Mouse (Mus musculus) megakaryocyte, adult 5-6 weeks (primary cell): Measurements from ENCODE around the gene Slco2a1. TPM values are rescaled to one million over a fixed set of nuclear protein-coding genes. Genes with fewer than 3 reads are reported as not detected.

Source experiments
- ATAC-seq: 2 replicates; pipeline ENCODE4 v1.8.0; 2016; ENCODE audit warnings: mild to moderate bottlenecking, inconsistent platforms; ENCODE audit not compliant: poor library complexity, severe bottlenecking
- total RNA-seq, 2 experiments: library from RNA; stranded (forward) in 1 of 2; stranded (reverse) in 1 of 2; fragments of 153-499, 151-499 nt in 1 of 2; fragments of 221-1000, 200-1000 nt in 1 of 2; gene quantifications; 2 replicates each; pipeline versions ENCODE4 v1.2.3 to v1.2.4; 2015 to 2017

The Slco2a1 gene
- total RNA-seq (2015) (not detected in 2 replicates), total RNA-seq (2017) (not detected in 2 replicates)

- no peak for ATAC-seq
Measured at GRCm38 (mm10) chr9:102988462-102988861, at the start of gene Slco2a1. Gene Slco2a1, plus strand, starts transcription at chr9:102988712.

- ATAC-seq: no peak
Measured at GRCm38 (mm10) chr9:102942221-102942620, 46.3 kb upstream of the Slco2a1 start.

DNA sequence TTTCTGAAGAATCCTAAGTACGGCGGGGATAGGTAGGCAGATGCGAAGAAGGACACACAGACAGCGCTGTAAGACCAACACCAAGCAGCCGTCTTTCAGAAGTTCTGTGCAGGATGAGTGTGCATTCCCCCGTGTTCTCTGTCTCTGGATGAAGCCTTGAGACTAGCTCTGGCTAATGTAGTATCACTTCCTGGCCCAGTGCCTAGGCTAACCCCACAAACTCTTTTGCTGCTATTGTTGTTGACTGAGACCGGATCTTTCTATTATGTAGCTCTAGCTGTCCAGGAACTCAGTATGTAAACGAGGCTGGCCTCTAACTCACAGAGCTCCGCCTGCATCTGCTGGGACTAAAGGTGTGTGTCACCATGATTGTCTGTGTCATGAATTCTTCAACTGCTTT is 43.6 kb upstream of the Slco2a1 start:
- no peak for ATAC-seq

- ATAC-seq: no peak
Measured at GRCm38 (mm10) chr9:102946469-102947015, 42.0 kb upstream of the Slco2a1 start.

DNA sequence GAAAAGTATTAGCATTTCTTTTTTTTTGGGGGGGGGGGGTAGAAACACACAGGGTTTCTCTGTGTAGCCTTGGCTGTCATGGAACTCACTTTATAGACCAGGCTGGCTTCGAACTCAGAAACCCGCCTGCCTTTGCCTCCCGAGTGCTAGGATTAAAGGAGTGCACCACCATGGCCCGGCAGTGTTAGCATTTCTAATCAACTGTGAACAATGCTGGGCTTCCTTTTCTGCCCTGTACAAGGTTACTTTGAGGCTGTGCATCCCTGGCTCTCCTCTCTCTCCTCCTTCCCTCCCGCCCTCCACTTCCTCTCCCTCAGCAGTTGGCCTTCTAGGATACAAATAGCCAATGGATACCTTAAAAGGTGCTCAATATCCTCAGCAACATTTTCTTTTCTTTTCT is 39.8 kb upstream of the Slco2a1 start:
- ATAC-seq: no peak

GRCm38 (mm10) chr9:102951091-102951994 is 37.2 kb upstream of the Slco2a1 start:
- ATAC-seq: no peak

DNA sequence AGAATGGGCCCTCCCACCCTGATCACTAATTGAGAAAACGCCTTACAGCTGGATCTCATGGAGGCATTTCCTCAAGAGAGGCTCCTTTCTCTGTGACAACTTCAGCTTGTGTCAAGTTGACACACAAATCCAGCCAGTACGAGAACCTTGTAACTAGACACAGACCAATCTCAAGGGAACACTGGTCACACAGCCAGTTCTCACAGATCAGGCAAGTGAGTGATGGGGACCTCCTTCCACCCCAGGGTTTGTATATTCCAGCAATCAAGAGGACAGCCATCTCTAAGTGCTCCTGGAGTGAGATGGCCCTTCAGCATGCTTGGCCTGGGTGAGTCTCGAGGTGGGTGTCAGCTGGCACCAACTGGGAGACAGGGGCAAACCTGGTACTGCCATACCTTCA is 32.6 kb upstream of the Slco2a1 start:
- no peak for ATAC-seq

DNA sequence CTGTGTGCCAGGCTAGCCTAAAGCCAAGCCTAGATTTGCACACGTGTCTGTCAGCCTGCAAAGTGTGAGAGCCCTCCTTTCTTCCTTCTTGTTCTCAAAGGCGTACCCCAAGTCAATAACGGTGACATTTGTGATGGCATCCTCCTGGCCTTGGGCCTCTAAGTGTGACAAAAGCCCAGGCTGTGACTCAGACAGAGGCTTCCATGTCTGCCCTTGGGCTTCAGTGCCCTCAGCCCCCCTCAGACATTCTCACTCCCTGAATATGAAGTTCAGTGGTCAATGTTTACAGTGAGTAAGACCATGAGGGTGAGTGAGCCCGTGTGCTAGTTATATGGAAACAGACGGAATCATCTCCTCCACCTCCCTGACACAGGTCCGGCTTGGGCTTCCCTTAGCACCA is 29.8 kb upstream of the Slco2a1 start:
- no peak for ATAC-seq

DNA sequence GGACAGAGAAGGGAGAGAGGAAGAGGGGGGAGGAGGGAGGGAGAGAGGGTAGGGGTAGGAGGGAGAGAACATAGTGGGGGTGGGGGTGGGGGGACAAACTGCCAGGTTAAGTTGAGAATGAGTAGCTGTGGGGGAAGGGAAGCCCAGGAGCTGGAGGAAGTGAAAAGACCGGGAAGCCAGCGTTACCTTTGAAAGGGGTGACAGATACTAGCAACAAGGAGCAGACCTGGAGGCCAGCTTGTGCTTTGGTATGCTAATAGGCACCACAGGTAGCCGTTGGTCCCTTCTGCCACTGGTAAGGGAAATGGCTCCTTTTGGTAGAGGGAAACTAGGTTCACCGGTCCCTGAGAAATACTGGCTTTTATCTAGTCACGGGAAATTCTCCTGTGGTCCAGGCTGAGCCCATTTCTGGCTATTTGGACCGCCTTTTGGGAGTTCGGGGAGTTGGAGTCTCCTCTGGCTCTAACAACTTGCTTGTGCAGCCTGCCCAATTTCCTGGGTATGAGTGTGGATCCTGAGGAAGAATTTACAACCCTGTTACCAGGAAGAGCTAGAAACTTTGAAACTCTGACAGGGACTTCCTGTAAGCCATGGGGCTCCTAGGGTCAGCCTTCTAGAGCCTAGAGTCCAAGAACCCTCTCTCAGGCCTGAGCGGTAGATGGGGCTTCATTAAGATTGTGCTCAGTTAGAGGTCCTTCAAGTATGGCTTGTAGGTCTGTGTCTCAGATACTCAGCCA is 27.0 kb upstream of the Slco2a1 start:
- no peak for ATAC-seq

- no peak for ATAC-seq
Measured at GRCm38 (mm10) chr9:102962093-102962788, 26.3 kb upstream of the Slco2a1 start.

DNA sequence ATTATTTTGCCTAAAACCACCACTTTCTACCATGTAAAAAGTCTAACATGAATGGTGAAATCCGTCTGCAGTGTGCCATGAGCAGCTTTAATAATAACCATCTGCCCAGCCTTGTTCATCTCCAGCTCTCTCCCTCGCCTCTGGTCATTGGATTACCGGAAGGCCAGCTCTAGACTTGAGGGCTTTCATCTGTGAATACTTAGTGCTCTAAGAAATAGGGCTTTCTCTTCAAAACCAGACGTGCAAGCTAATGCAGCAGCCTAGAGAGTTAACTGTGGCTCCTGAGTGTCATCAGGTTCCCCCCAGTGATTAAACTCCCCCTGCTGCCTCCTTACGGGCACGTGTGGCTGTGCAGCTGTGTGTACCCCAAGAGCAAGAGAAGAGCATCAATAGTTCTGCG is 25.2 kb upstream of the Slco2a1 start:
- no peak for ATAC-seq

GRCm38 (mm10) chr9:102964644-102965043 is 23.9 kb upstream of the Slco2a1 start:
- ATAC-seq: no peak

DNA sequence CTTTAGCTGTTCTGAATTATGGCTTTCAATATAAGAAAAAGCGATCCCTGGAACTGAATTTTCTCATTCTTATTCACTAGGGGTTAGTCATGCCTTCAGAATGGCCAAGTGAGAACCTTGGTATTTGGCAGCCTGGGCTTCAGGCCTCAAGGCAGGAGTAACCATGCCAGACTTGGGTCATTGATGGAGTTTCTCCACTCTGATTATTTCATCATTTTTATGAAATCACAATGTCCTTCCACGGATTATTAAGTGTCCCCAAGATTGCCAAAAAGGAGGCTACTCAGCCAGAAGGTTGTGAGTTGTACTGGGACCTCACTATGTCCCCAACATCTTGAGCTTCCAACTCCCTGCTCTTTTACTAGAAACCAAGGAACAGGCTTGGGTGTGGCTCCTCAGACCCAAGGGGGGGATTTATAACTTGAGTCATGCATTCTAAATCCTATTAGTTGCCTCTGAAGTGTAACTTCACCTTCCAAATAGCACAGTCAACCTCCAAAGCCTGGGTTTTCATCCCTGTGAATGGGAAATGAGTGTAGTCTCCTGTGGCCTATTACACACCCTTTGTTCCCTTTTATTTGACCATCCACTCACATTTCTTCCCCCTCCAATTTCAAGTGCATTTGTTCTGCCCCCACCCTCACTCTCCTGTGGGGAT is 16.0 kb upstream of the Slco2a1 start:
- ATAC-seq: no peak

- no peak for ATAC-seq
Measured at GRCm38 (mm10) chr9:102975887-102976286, 12.6 kb upstream of the Slco2a1 start.

- no peak for ATAC-seq
Measured at GRCm38 (mm10) chr9:102977090-102977489, 11.4 kb upstream of the Slco2a1 start.

DNA sequence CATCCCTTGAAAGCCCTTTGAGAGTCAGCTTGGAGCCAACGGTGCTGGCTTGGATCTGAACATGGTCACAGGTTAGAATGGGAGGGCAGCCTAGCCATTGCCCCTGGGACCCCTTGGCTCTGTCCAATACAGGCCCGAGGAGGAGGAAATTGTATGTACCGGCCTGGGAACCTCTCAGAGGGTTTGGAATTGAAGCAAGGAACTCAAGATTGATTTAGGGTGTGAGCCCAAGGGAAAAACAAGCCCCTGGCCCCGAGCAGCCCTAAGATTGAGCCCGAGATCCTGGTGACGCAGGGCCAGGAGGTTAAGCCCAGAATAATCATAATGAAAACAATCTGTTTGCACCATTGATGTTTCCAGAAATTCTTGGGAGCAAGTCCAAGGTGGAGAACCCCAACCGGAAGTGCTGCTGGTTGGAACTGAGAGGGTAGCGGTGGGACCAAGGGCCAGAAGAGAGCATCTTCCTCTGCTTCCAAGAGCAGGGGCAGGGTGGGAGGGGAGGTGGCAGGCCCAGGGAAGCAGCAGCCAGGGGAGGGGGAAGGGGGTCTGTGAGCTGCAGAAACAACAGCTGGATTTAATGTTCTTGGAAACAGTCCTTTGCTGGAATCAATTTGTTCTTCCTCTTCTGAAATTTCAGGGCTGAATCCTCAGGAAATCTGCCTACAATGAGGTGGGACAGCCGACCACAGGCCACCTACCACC is 10.6 kb upstream of the Slco2a1 start:
- no peak for ATAC-seq

DNA sequence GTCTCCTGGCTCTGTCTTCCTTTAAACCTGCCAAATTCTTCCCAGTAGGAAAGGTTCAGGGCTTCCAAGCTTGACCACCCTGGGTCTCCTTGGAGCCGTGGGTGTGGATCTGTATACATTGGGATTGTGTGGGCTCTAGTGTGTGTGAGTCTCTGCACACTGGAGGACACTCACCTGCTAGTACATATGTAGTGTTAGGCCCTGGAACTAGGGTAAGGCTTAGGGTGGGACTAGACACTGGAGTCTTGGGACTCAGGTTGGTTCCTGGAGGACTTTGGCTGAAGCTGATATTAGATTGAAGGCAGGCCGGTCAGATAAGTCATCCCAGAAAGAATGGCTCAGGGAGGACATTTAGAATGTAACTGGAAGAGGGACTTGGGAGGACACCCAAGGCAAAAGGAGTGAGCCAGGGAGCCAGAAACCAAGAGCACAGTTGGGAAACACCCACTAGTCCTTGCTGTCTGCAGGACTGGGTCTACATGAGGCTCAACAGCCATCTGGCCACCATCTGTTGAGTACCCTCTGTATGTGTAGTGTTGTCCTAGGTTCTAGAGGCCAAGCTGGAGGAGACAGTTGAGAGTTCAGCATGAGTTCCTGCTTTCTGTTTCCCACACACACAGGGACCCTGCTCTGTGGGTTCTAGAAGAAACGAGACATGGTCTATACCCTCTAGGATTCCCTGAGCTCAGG is 9.4 kb upstream of the Slco2a1 start:
- ATAC-seq: no peak

GRCm38 (mm10) chr9:102979956-102980355 is 8.6 kb upstream of the Slco2a1 start:
- ATAC-seq: no peak

GRCm38 (mm10) chr9:102980420-102980819 is 8.1 kb upstream of the Slco2a1 start:
- ATAC-seq: no peak
